Mouse (Mus musculus): ENCODE data around the gene Stpg3. TPM values are rescaled to one million over a fixed set of nuclear protein-coding genes. Genes with fewer than 3 reads are reported as not detected.

Stpg3 gene
- total RNA-seq (2023) = not detected

DNA sequence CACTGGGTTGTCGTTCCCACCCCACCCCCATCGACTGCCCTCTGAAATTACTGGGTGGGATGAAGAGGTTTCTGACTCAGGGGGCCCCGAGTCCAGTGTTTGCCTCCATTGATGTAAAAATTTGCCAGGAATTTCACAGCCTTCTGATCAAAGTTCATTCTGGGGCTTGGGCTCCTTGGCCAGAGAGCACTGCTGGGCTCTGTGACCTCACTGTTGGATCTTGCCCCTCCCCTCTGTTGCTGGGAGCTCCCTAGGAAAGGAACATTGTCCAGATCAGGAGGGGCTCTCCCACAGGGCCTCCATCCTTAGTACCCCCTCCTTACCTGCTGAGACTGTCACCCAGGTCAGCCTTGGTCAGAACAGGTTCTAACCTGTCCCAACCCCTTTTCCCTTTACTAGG, at the start of gene Stpg3:
Gene Stpg3 (minus strand): TSS at position 194 of the 400 bp plus-strand sequence.

GRCm38 (mm10) chr2:25262291-25262767, 47.9 kb upstream of the Stpg3 start, which contains the start of gene Tprn:
Gene Tprn, plus strand, starts transcription at chr2:25262618.

GRCm38 (mm10) chr2:25255284-25255779, 40.9 kb upstream of the Stpg3 start, which contains the start of gene Tmem203:
Gene Tmem203, plus strand, starts transcription at chr2:25255439.

DNA sequence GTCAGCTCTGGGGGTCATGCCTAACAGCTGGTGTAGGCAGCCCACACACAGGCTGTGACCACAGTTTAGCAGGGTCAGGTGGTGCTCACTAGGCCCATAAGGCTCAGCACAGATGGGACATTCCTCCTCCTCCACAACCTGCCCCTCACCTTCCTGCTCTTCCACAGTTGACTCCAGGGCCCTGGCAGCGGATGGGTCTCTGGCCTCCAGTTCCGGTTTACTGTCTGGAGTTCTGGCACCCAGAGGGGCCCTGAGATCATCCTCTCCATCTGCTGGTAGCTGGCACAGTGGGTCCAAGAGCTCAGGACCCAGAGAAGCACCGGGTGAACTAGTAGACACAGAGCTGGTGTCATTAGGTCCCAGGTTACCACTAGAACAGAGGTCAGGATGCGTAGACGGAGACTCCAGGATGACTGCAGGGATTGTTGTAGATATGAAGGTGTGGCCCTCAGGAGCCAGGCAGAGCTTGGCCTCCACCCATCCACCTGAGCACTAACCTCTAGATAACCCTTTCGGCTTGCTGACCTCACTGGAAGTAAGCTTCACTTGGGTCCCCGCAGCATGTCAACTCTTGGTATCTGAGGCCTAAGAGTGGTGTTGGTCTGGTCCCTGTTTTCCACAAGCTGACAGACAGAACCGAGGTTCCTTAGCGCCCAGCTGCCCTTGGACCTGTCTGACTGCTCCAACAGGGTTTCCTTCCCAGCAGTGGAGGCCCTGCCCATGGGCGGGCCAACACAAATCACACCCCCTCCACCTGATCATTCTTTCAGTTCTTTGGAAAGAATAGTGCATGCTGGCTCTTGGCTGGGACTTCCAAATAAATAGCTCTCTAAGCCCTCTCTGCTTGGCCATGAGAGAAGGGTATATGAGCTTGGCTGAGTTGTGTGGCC, 32.0 kb upstream of the Stpg3 start, which contains the start of gene AL732309.1:
Gene AL732309.1 (minus strand): TSS at position 681 of the 890 bp plus-strand sequence.

DNA sequence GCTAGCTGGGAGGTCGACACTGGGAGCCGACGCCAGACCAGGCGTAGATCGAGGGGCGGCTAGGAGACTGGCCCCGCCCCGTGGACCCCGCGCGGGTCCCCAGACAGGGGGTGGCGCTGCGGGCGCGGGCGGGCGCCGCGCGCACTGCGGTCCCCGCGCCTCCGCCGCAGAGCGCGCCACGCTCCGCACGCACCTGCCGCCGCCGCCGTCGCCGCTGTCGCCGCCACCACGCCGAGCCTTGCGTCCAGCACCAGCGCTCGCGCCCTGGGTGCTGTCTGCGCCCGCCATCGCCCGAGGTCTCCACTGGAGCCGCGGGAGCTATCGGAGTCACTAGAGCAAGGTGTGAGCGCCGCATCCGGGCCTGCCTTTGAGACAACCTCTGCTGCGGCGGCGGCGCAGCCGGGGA, 27.7 kb upstream of the Stpg3 start, which contains the start of the genes Rnf208 and Cysrt1:
Gene Rnf208 (plus strand): TSS at position 155 of the 406 bp plus-strand sequence.
Gene Cysrt1 (minus strand): TSS at position 352 of the 406 bp plus-strand sequence.

DNA sequence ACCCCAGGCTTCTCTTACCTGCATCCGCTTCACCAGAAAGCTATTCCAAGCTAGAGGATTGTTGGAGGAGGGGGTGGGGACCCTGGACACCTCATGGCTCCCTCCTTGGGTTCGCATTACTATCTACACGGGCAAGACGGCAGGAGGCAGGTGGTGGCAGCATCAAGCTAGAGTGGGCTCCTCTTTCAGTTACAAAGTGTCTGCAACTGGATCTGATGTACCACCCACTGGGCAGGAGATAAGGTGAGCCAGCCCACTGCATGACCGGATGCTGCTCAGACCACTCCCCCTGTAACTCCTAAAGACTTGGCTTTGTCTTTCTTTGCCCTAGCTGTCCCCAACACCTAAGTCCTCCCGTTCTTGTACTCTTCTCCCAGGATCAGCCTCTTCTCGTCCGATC, 22.2 kb upstream of the Stpg3 start, which contains the start of gene Rnf224:
Gene Rnf224 (minus strand): TSS at position 174 of the 400 bp plus-strand sequence.

GRCm38 (mm10) chr2:25234050-25234449, 19.6 kb upstream of the Stpg3 start, which contains the start of gene Slc34a3:
Gene Slc34a3, minus strand, starts transcription at chr2:25234364.

DNA sequence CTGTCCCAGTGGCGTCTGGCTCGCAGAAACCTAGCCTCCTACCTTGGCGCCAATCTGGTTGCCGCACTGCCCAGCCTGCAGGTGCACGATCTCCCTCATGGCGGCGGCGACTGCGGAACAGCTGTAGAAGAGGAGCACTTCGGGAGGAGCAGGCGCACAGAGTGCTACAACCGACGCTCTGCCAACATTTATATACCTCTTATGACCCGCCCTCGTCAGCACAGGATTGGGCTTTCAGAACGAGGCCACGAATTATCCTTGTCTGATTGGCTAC, 10.0 kb upstream of the Stpg3 start, which contains the start of gene Tubb4b:
Gene Tubb4b (minus strand): TSS at position 211 of the 274 bp plus-strand sequence.

GRCm38 (mm10) chr2:25218445-25218844, 4.0 kb upstream of the Stpg3 start, which contains the start of gene Fam166a:
Gene Fam166a, plus strand, starts transcription at chr2:25218745.

DNA sequence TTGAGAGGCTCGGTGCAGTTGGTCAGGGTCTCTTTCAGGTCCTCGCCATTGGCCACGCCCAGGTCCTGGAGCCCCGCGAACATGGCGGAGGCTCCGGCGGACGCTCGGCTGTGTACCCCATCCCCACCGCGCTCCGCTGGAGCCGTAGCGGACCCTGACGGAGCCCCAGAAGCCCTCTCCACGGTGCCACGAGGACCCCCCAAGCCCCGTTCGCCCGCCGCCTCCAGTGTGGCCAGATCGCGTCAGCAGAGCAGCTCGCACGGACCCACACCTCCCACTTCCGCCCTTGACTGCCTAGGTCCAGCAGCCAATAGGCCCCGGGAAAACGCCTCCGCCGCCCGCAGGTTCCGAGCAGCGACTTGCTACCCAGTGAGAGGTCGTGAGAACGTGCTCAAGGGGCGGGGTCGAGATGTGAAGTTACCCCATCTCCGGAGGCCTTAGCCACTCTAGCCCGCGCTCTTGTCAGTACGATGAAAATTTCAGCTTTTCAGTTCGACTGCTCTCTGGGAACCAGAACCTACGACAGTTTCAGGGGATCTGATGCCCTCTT, 3.2 kb downstream of the Stpg3 start, which contains the start of gene Nelfb:
Gene Nelfb (minus strand): TSS at position 369 of the 550 bp plus-strand sequence.

DNA sequence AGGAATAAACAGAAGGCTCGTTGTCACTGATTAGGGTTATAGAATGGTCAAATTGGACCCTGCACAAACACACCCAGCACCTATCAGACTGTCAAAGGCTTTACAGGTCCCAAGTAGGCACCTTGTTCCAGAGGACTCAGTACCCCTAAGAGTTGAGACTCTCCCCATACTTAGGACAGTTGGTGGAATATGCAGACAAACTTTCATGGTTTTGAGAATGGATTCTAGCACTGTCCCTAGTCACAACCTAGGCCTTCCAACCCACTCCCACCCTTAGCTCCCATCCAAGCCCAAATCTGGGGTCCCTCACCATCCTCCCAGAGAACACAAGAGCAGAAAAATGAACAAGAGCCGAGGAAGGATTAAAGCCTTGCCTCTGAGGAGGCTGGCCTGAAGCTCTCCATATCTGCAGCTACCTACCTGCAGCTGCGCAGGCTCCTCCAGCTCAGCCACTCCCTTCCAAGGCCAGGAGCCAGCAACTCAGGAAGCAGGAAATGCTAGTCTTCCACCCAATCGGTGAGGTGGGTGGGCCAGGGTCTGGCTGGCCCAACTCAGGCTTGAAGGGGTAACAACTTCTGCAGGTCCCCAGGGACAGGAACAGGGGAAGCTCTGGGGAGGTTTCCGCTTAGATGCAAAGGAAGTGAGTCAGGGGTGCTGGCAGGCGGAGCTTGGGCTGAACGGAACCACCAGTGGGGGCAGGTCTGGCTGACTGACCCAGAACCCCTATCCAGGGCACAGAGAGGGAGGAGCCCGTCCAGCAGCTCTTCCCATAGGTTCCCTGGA, 18.1 kb downstream of the Stpg3 start, which contains the start of gene Tor4a:
Gene Tor4a (minus strand): TSS at position 715 of the 783 bp plus-strand sequence.

DNA sequence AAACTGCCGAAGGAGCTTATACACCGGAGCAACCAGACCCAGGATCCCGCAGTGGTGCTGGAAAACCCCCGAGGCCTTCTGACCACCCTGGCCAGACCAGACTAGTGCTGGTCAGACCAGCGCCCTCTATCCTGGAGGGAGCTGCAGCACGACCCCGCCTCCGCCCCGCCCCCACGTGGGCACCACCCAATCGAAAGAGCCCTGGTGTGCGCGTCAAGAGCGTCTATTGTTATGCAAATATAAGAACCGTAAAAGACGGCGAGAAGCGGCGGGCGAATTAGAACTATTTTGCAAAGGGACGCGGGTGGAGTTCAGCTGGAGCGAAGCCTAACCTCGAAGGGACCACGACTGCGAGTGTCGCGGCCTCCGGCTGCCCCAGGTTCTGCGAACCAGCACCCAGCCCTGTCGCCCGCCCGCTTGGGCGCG, 33.9 kb downstream of the Stpg3 start, which contains the start of gene Nrarp:
Gene Nrarp (plus strand): TSS at position 281 of the 426 bp plus-strand sequence.

Other genes starting within 250 kb of the Stpg3 start
- 23.9 TPM for gene Mrpl41, start 239.5 kb downstream of the Stpg3 start, total RNA-seq (2023)
- 153 TPM for gene Pnpla7, start 238.6 kb downstream of the Stpg3 start, total RNA-seq (2023)
- gene Nsmf, start 160.3 kb downstream of the Stpg3 start, total RNA-seq (2023) = 29.2 TPM
- not detected for gene Entpd8, start 134.3 kb downstream of the Stpg3 start, total RNA-seq (2023)
- gene Noxa1, start 119.5 kb downstream of the Stpg3 start, total RNA-seq (2023) = not detected
- gene Nrarp, start 33.9 kb downstream of the Stpg3 start, total RNA-seq (2023) = 7.0 TPM
- 14.4 TPM for gene Tor4a, start 17.8 kb downstream of the Stpg3 start, total RNA-seq (2023)
- 53.8 TPM for gene Nelfb, start 3.1 kb downstream of the Stpg3 start, total RNA-seq (2023)
- not detected for gene Fam166a, start 4.1 kb upstream of the Stpg3 start, total RNA-seq (2023)
- gene Tubb4b, start 10.1 kb upstream of the Stpg3 start, total RNA-seq (2023) = 103 TPM
- gene Slc34a3, start 19.7 kb upstream of the Stpg3 start, total RNA-seq (2023) = not detected
- not detected for gene Rnf224, start 22.1 kb upstream of the Stpg3 start, total RNA-seq (2023)
- 0.50 TPM for gene Rnf208, start 27.6 kb upstream of the Stpg3 start, total RNA-seq (2023)
- not detected for gene Cysrt1, start 27.8 kb upstream of the Stpg3 start, total RNA-seq (2023)
- 12.5 TPM for gene AL732309.1, start 32.2 kb upstream of the Stpg3 start, total RNA-seq (2023)
- 19.2 TPM for gene Tmem203, start 40.8 kb upstream of the Stpg3 start, total RNA-seq (2023)
- gene Tprn, start 48.0 kb upstream of the Stpg3 start, total RNA-seq (2023) = 19.1 TPM
- 29.1 TPM for gene Ssna1, start 57.8 kb upstream of the Stpg3 start, total RNA-seq (2023)
- gene Anapc2, start 57.8 kb upstream of the Stpg3 start, total RNA-seq (2023) = 100 TPM
- gene Tmem210, start 73.5 kb upstream of the Stpg3 start, total RNA-seq (2023) = not detected
- gene Lrrc26, start 75.3 kb upstream of the Stpg3 start, total RNA-seq (2023) = not detected
- not detected for gene Grin1, start 104.5 kb upstream of the Stpg3 start, total RNA-seq (2023)
- gene Man1b1, start 117.7 kb upstream of the Stpg3 start, total RNA-seq (2023) = 44.3 TPM
- gene Dpp7, start 141.7 kb upstream of the Stpg3 start, total RNA-seq (2023) = 16.8 TPM
- 5.7 TPM for gene Uap1l1, start 151.0 kb upstream of the Stpg3 start, total RNA-seq (2023)
- 1.1 TPM for gene Sapcd2, start 157.7 kb upstream of the Stpg3 start, total RNA-seq (2023)
- not detected for gene Entpd2, start 181.2 kb upstream of the Stpg3 start, total RNA-seq (2023)
- 2.2 TPM for gene Npdc1, start 184.7 kb upstream of the Stpg3 start, total RNA-seq (2023)
- gene Fut7, start 208.6 kb upstream of the Stpg3 start, total RNA-seq (2023) = 0.67 TPM
- 67.3 TPM for gene Abca2, start 214.1 kb upstream of the Stpg3 start, total RNA-seq (2023)
- gene Clic3, start 242.2 kb upstream of the Stpg3 start, total RNA-seq (2023) = not detected
- gene Paxx, start 246.5 kb upstream of the Stpg3 start, total RNA-seq (2023) = 74.0 TPM